Mouse (Mus musculus): Measurements from ENCODE around the gene Mis18a. TPM values are rescaled to one million over a fixed set of nuclear protein-coding genes. Genes with fewer than 3 reads are reported as not detected.

Gene Mis18a
- total RNA-seq, 2 experiments from 2014 or later, result 70.6 to 121 TPM

- no peak for ATAC-seq (ENCODE audit: poor library complexity, severe bottlenecking)
These were observed 22.9 kb downstream of the Mis18a start for GRCm38 (mm10) chr16:90704161-90704825.

- ATAC-seq (ENCODE audit: poor library complexity, severe bottlenecking), result no peak
These were observed 23.6 kb downstream of the Mis18a start for GRCm38 (mm10) chr16:90703646-90704045.

- no peak for ATAC-seq (ENCODE audit: poor library complexity, severe bottlenecking)
These were observed 25.7 kb downstream of the Mis18a start for GRCm38 (mm10) chr16:90701541-90701940.

GRCm38 (mm10) chr16:90699390-90699789 is 27.8 kb downstream of the Mis18a start:
- no peak for ATAC-seq (ENCODE audit: poor library complexity, severe bottlenecking)

GRCm38 (mm10) chr16:90696306-90696705 is 30.9 kb downstream of the Mis18a start:
- ATAC-seq (ENCODE audit: poor library complexity, severe bottlenecking), result no peak

GRCm38 (mm10) chr16:90695121-90695520 is 32.1 kb downstream of the Mis18a start:
- ATAC-seq (ENCODE audit: poor library complexity, severe bottlenecking), result no peak

- ATAC-seq (ENCODE audit: poor library complexity, severe bottlenecking), result peak; percentile 78
These were observed 32.5 kb downstream of the Mis18a start for GRCm38 (mm10) chr16:90694719-90695118.

- ATAC-seq (ENCODE audit: poor library complexity, severe bottlenecking), result no peak
These were observed 33.6 kb downstream of the Mis18a start for GRCm38 (mm10) chr16:90693625-90694024.

GRCm38 (mm10) chr16:90692704-90693385 is 34.4 kb downstream of the Mis18a start:
- ATAC-seq (ENCODE audit: poor library complexity, severe bottlenecking), result no peak

- ATAC-seq (ENCODE audit: poor library complexity, severe bottlenecking), result no peak
These were observed 39.4 kb downstream of the Mis18a start for GRCm38 (mm10) chr16:90687687-90688263.

GRCm38 (mm10) chr16:90687011-90687410 is 40.2 kb downstream of the Mis18a start:
- no peak for ATAC-seq (ENCODE audit: poor library complexity, severe bottlenecking)

- no peak for ATAC-seq (ENCODE audit: poor library complexity, severe bottlenecking)
These were observed 43.1 kb downstream of the Mis18a start for GRCm38 (mm10) chr16:90684092-90684491.

- ATAC-seq (ENCODE audit: poor library complexity, severe bottlenecking), result no peak
These were observed 47.2 kb downstream of the Mis18a start for GRCm38 (mm10) chr16:90679984-90680383.

- ATAC-seq (ENCODE audit: poor library complexity, severe bottlenecking), result no peak
These were observed 48.4 kb downstream of the Mis18a start for GRCm38 (mm10) chr16:90678820-90679219.

- peak; percentile 95 for ATAC-seq (ENCODE audit: poor library complexity, severe bottlenecking)
These were observed 50.2 kb downstream of the Mis18a start for GRCm38 (mm10) chr16:90676920-90677574.

GRCm38 (mm10) chr16:90674651-90675050 is 52.6 kb downstream of the Mis18a start:
- ATAC-seq (ENCODE audit: poor library complexity, severe bottlenecking), result no peak

GRCm38 (mm10) chr16:90673507-90674354 is 53.5 kb downstream of the Mis18a start:
- no peak for ATAC-seq (ENCODE audit: poor library complexity, severe bottlenecking)

Data from megakaryocyte, adult 5-6 weeks (primary cell).